Mouse (Mus musculus) cerebellum, adult 9-11 months (tissue): Measurements from ENCODE around the gene Gimd1.
A peak's percentile ranks its signal among the peaks of the same experiment; 100 is the strongest.

ENCODE experiments used
- DNase-seq: peaks from one replicate; pipeline ENCODE4 v3.0.0; 2022

Gimd1 gene

DNA sequence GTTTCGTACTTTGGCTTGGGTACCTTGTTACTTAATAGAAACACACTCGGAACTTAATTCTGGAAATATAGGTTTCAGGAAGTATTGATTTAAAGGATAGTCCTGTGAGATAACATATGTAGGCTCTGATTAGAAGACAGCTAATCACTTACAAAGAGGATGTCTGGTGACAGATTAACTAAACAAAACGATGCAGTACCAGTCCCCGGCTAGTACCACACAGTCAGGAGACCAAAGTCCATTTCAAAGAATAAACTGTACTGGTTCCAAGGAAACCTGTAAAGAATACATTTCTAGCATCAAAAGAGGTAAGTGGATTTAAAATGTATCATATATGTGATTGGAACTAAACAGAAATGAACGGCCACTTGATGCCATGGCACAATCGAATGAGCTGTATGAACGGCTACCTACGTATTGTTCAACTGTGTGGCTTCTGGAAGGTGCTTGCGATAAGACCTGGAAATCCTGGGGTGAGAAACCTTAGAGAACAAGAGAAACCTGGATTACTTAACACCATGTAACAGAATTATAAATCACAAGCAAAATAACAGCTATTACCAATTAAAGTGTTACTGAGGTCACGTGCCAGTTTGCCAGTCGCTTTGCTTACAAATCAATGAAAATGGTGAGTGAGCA, at the start of gene Gimd1:
TSS of gene Gimd1 (plus strand) at position 220 of the 639 bp plus-strand sequence.
- no peak for DNase-seq

GRCm38 (mm10) chr3:132581198-132581597, 48.4 kb upstream of the Gimd1 start:
- no peak for DNase-seq

- no peak for DNase-seq
Observed at GRCm38 (mm10) chr3:132582339-132582738, 47.3 kb upstream of the Gimd1 start.

DNA sequence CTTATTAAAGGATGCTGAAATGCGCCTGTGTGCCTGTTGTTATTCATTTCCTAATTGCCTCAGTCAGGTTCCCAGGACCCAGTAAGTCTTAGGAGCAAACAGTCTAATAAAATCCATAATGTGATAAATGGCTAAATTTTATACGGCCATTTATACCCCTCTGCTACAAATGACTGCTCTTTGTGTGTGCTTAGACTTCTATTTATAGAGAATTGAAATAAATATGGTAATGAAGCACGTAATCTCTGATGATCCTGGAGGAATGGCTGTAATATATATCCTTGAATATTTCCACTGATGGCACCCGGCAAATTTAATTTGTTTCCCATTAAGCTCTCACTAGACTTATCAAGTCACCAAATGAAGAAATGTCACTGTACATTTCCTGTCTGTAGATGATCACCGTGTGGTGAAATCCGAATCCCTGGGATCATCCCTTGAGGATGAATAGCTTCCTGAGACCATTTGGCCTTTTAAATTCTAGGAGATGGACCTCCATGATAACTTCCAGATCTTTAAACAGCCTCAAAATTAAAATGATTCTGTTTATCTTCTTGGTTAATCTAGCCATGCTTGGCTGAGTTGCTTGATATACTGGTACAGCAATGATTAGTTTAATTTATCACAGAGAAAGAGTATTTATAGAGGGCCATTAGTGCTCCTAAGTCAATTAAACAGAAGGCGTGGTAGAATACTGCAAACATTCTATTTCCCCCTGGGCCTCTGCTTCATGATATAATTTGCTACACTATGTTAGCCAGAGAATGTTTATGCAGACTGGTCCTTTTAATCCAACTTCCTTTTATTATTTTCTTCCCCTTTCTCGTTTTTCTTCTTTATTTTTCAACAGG, 44.3 kb upstream of the Gimd1 start:
- no peak for DNase-seq

DNA sequence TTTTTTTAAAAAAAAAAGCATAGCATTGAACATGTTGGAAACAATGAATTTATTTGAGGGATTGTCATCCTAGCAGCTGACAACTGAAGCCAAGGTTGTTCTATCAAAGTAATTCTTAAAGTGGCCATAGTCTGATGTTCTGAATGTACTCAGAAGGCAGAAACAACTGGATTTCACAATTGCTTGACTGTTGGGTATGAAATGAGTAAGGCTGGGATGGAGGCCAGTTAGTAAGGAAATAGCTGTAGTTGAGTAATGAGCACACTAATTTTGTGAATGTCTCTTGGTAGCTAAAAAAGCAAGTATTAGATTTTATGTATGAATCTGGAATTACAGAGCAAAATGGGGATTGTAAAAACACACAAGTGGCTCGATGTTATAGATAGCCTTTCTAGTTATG, 41.5 kb upstream of the Gimd1 start:
- no peak for DNase-seq

GRCm38 (mm10) chr3:132590010-132590409, 39.6 kb upstream of the Gimd1 start:
- no peak for DNase-seq

GRCm38 (mm10) chr3:132590604-132591003, 39.0 kb upstream of the Gimd1 start:
- no peak for DNase-seq

- DNase-seq, result no peak
Observed at GRCm38 (mm10) chr3:132628741-132629140, 879 bp upstream of the Gimd1 start.

- DNase-seq, result no peak
Observed at GRCm38 (mm10) chr3:132633261-132633660, 3.6 kb downstream of the Gimd1 start.

DNA sequence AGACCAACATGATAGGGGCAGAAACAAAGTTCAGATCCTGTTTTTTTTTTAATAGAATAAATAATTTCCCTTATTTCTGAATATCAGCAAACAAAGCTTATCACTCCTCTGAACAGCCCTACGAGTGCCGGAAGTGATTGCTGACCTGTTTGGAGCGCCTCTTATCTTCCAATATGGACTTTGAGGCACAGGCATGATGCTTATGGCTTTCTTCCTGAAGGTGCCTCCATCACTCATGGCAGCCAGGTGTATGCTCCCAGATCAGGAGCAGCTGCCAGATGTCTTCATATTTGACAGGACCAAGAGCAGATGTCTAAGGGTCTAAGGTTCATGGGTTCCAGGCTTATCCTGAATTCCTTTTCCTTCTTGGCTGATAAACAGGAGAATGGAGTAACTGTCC, 7.5 kb downstream of the Gimd1 start:
- no peak for DNase-seq

GRCm38 (mm10) chr3:132644071-132644470, 14.5 kb downstream of the Gimd1 start:
- DNase-seq, result no peak

GRCm38 (mm10) chr3:132646814-132647213, 17.2 kb downstream of the Gimd1 start:
- DNase-seq, result no peak

DNA sequence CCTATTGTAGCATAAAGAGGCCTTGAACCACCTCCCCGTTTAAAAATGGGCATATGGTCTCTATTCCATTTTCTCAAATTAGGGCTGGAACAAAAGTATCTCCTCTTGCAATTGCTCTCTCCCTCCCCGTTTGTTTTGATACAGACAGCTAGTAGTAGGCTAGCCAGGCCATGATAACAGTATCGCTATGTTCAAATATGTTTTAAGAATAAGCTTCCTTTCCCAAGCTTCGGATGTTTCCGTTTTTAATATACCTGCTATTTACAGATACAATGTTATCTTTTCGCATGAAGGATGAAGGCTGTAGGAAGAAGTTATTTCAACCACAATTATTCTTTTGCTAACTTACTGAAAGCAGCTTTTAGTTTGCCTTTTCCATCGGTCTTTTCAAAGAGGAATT, 19.7 kb downstream of the Gimd1 start:
- DNase-seq, result no peak

DNA sequence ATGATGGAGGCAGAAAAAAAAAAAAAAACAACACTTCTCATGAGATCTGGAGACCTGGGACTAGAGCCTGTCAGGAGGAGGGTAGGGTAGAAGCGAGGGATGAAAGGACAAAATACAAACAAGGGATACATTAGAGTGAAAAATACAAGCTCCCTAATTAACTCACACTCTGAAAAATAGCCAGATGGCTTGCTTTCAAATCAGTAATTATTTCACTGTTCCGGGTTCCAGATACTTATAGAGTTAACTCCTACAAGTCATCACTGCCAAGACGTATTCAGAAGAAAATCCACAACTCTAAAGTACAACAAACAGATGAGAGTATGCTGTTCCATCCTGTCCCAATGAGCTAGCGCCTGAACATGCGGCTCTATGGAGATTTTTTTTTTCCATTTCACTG, 20.6 kb downstream of the Gimd1 start:
- no peak for DNase-seq

DNA sequence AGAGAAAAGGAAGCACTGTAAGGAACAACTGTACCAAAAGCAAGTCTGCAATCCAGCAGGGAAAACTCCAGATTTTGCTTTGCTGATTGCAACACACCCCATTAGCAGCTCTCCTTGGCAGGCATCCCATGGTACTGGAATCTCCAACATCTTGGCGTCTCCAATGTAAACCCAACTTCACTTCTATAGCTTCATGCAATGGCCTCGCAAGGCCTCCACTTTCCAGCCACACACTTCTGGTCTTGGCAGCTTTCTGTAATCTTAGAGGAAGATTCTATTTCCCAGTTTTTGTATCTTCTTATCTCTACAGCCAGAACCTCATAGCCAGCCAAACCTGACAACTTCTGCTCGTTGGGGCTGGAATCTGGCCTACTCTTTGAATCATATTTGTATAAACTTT, 22.2 kb downstream of the Gimd1 start:
- DNase-seq, result no peak

- no peak for DNase-seq
Observed at GRCm38 (mm10) chr3:132653959-132654358, 24.3 kb downstream of the Gimd1 start.

GRCm38 (mm10) chr3:132655955-132656354, 26.3 kb downstream of the Gimd1 start:
- DNase-seq, result no peak

DNA sequence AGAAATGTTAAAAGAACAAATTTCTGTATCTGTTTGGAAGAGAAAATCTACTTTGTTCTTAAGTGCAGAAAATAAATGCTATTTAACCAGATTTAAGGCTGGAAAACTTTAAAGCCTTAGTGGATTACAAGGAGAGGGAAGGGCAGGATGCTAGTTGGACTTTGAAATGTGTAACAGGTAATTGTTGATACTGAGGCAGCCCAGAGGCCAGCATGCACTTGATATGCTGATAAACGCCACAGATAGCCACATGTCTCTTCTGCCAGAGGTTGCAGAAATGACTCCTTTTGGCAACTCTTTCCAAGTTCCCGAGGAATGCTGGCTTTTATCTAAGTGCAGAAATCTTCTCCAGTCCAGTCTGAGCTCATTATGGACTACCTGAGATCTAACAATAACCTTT, 47.9 kb downstream of the Gimd1 start:
- DNase-seq, result no peak

GRCm38 (mm10) chr3:132683447-132684230, 54.0 kb downstream of the Gimd1 start, which contains the start of gene Tbck:
TSS of gene Tbck (plus strand) at chr3:132684144.
- peak; percentile 94 for DNase-seq

DNA sequence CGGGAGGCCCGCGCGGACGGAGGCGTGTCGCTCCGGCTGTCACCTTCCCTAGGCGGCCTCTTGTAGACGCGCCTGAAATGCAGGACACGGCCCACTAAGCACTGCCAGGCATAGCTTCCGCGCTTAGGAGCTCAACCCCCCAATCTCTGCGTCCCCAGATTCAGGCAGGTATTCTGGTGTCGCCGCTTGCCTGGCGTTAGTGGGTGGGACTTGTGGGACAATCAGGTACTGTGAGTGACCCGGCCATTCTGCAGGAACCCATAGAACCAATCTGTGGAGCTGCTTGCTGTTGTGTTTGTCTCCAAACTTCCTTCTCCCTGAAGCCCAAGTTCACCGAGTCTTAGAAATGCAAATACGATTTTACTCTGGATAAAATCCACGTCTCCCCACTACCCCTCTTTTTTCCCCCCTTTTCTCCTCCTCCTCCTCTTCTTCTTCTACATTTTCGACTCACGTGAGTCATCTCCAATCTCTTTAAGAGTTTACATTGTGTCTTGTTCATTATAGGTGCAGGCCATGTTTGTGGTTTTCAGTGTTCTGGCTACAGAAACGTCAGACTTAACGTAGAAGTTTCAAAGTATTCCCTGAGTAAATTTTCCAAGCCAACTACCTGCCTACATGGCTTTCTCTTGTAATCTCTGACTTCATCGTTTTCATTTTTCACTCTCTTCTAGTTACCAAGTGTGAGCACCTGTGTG, 54.8 kb downstream of the Gimd1 start, which contains the start of gene Aimp1:
TSS of gene Aimp1 (minus strand) at position 140 of the 698 bp plus-strand sequence.
- DNase-seq, result no peak
